Mouse (Mus musculus) neural tube, embryonic 13.5 days (tissue): Measurements from ENCODE around the gene Prlr. TPM values are rescaled to one million over a fixed set of nuclear protein-coding genes. Genes with fewer than 3 reads are reported as not detected.

Source experiments
- ATAC-seq: fragments of 200-750 bp; cut with Nextera tagmentation; 2 replicates; pipeline ENCODE4 v1.8.0; 2017; ENCODE audit warnings: low read depth, mild to moderate bottlenecking, moderate TSS enrichment, moderate library complexity
- H3K27ac ChIP-seq: fragments of 300-500 bp; sonication (generic); replicated peaks from 2 replicates; pipeline ENCODE4 v1.5.1; 2015; ENCODE audit warnings: moderate library complexity, mild to moderate bottlenecking, inconsistent platforms
- H3K27me3 ChIP-seq: fragments of 300-500 bp; sonication (generic); 2 replicates; pipeline ENCODE4 v1.6.1; 2015; ENCODE audit warnings: mild to moderate bottlenecking, inconsistent platforms
- H3K36me3 ChIP-seq: fragments of 300-500 bp; sonication (generic); 2 replicates; pipeline ENCODE4 v1.6.1; 2015; ENCODE audit warnings: mild to moderate bottlenecking, inconsistent platforms
- H3K4me1 ChIP-seq: fragments of 300-500 bp; sonication (generic); replicated peaks from 2 replicates; pipeline ENCODE4 v1.6.1; 2015; ENCODE audit warnings: inconsistent platforms
- H3K4me2 ChIP-seq: fragments of 300-500 bp; sonication (generic); 2 replicates; pipeline ENCODE4 v1.6.1; 2015; ENCODE audit warnings: inconsistent platforms, mild to moderate bottlenecking, moderate library complexity
- H3K4me3 ChIP-seq: fragments of 300-500 bp; sonication (generic); 2 replicates; pipeline ENCODE4 v1.5.1; 2015; ENCODE audit warnings: mild to moderate bottlenecking, inconsistent platforms
- H3K9ac ChIP-seq: fragments of 300-500 bp; sonication (generic); 2 replicates; pipeline ENCODE4 v1.6.1; 2015; ENCODE audit warnings: moderate library complexity, mild to moderate bottlenecking, inconsistent platforms
- H3K9me3 ChIP-seq: fragments of 300-500 bp; sonication (generic); 2 replicates; pipeline ENCODE4 v1.6.1; 2016; ENCODE audit warnings: inconsistent platforms
- WGBS: fragments of 180-500 bp; shearing (Covaris S2); methylation state at CpG from one replicate; pipeline ENCODE4 v1.1.7; 2015; 5-methylcytosine and 5-hydroxymethylcytosine counted together
- polyA plus RNA-seq: library from polyadenylated mRNA; unstranded; fragments of >200 nt; fragmentation: Nextera tagmentation; extraction: Ambion mirVana; gene quantifications from 2 replicates; pipeline ENCODE4 v1.2.1, GENCODE M21; 2015

Prlr gene
- polyA plus RNA-seq, 1 experiment from 2014 or later, result 1.1 TPM

GRCm38 (mm10) chr15:10202504-10203302 lies 25.7 kb downstream of the Prlr start:
- Histone ChIP-seq H3K36me3 (no peaks in the 10 kb centered on the region), H3K9me3 (no peaks in the 10 kb centered on the region), H3K27ac (no peak overlapping the region), H3K27me3 (no peaks in the 10 kb centered on the region), H3K9ac (no peak overlapping the region), H3K4me1 (no peaks in the 10 kb centered on the region), H3K4me3 (no peak overlapping the region), H3K4me2 (no peak overlapping the region)
- 93% methylated on average over 7 of the region's 7 CpGs for WGBS
- no peak for ATAC-seq

DNA sequence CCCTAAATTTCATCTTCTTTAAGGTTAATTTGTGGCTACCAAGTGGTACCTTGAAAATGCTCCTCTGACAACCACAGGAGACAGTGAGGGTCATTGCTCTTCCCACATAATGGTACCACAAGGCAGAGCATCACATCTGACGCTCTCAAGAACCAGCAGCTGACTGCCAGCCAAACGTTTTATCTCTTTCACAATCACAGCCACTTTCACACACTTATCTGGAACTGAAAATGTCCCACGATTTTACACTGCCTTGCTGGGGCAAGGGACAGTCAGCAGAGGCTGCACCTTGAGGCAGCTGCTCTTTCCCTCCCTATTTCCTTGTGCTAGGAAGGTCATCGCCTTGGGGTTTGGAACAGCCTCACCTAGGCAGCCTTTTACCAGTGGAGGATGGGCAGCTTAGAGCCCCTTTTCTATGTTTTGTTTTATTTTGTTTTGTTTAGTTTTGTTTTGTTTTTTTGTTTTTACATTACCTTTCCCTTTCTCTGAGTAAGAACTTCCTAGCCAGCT lies 33.3 kb downstream of the Prlr start:
- 79% methylated on average over 4 of the region's 4 CpGs for WGBS
- Histone ChIP-seq H3K27me3 (no peaks in the 10 kb centered on the region), H3K36me3 (no peaks in the 10 kb centered on the region), H3K4me1 (no peaks in the 10 kb centered on the region), H3K27ac (no peak overlapping the region), H3K4me3 (no peak overlapping the region), H3K9ac (no peak overlapping the region), H3K9me3 (no peaks in the 10 kb centered on the region), H3K4me2 (no peak overlapping the region)
- no peak for ATAC-seq

GRCm38 (mm10) chr15:10211992-10212391 lies 35.0 kb downstream of the Prlr start:
- Histone ChIP-seq H3K36me3 (no peaks in the 10 kb centered on the region), H3K27ac (no peak overlapping the region)
- ATAC-seq, result no peak

GRCm38 (mm10) chr15:10213213-10213612 lies 36.2 kb downstream of the Prlr start:
- Histone ChIP-seq H3K9ac (no peak overlapping the region), H3K36me3 (no peaks in the 10 kb centered on the region), H3K9me3 (no peaks in the 10 kb centered on the region), H3K4me1 (no peaks in the 10 kb centered on the region), H3K27me3 (no peaks in the 10 kb centered on the region), H3K27ac (no peak overlapping the region), H3K4me2 (no peak overlapping the region), H3K4me3 (no peak overlapping the region)
- 87% methylated on average over 6 of the region's 6 CpGs for WGBS
- no peak for ATAC-seq

More at GRCm38 (mm10) chr15:10211992-10212391, 35.0 kb downstream of the Prlr start:
- H3K27me3 ChIP-seq, result no peaks in the 10 kb centered on the region
- no peaks in the 10 kb centered on the region for H3K9me3 ChIP-seq
- H3K4me2 ChIP-seq, result no peak overlapping the region
- H3K4me1 ChIP-seq, result no peaks in the 10 kb centered on the region
- H3K4me3 ChIP-seq, result no peak overlapping the region
- H3K9ac ChIP-seq, result no peak overlapping the region

- 84% methylated on average over 3 of the region's 3 CpGs for WGBS
- Histone ChIP-seq H3K9ac (no peak overlapping the region), H3K4me3 (no peak overlapping the region), H3K36me3 (no peaks in the 10 kb centered on the region), H3K4me1 (no peaks in the 10 kb centered on the region), H3K27me3 (no peaks in the 10 kb centered on the region), H3K4me2 (no peak overlapping the region), H3K9me3 (no peaks in the 10 kb centered on the region), H3K27ac (no peak overlapping the region)
- no peak for ATAC-seq
These were observed 36.7 kb downstream of the Prlr start for GRCm38 (mm10) chr15:10213710-10214109.

DNA sequence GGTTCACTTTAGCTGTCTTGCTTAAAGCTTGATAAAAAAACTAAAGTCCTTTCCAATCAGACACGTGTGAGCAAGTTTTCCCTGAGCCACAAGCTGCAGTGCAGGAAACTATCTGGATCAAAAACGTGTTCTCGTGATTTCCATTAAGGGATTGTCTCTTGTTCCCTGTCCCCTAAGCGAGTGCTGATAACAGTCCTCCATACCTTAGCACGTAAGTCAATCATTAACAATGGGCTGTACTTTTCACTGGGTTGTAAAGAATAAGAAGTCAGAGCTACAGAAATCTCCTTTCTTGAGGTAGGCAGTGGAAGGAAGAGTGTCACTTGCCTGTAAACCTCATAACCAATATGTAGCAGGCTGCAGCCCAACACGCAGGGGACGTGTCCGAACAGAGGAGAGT lies 38.7 kb downstream of the Prlr start:
- Histone ChIP-seq H3K4me3 (no peak overlapping the region), H3K27me3 (no peaks in the 10 kb centered on the region), H3K36me3 (no peaks in the 10 kb centered on the region), H3K4me1 (no peaks in the 10 kb centered on the region), H3K4me2 (no peak overlapping the region), H3K27ac (no peak overlapping the region), H3K9ac (no peak overlapping the region), H3K9me3 (no peaks in the 10 kb centered on the region)
- 86% methylated on average over 8 of the region's 8 CpGs for WGBS
- ATAC-seq, result no peak

DNA sequence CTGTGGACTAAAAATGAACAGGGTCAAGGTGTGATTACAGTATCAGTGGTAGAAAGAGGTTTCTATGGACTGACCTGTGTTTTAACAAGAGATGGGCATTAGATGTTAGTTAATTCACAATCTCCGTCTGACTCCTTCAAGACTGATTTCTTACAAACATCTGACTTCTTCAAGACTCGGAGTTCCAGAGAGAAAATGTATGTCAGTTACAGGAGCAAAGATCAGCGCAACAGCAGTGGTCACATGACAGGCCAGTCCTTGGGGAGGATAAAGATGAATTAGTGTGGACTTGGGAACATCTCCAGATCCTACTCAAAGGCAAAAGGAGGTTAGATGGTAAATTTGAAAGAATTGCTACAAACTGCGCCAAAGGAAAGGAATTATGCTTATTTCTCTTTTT lies 39.2 kb downstream of the Prlr start:
- Histone ChIP-seq H3K9me3 (no peaks in the 10 kb centered on the region), H3K36me3 (no peaks in the 10 kb centered on the region), H3K4me3 (no peak overlapping the region), H3K27me3 (no peaks in the 10 kb centered on the region), H3K27ac (no peak overlapping the region), H3K9ac (no peak overlapping the region), H3K4me1 (no peaks in the 10 kb centered on the region), H3K4me2 (no peak overlapping the region)
- no peak for ATAC-seq
- WGBS, result 91% methylated on average over 4 of the region's 4 CpGs

DNA sequence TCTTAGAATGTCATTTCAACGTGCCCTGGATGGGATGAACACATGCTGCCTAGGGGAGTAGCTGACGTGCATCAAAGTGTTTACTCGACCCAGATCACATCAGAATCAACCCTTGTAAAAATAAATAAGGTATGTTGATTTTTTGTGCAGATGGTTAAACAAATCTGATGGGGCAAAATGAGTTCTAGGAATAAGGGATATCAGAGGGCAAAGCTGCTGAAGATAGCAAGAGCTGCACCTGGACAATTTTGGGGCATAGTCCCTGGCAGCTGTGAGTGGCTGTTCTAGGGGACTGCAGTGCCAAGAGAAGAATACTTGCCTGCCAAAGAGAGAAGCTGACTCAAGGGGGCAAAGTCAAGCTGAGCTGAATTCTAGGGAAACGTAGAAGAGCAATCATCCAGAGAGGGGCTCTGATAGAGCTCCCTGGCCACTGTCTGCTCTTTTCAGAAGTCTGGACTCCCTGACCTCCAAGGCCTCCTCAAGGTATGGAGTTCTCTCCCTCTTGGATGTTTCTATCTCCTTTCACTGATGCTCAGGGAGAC lies 46.6 kb downstream of the Prlr start:
- Histone ChIP-seq H3K4me2 (no peak overlapping the region), H3K4me1 (no peaks in the 10 kb centered on the region), H3K9ac (no peak overlapping the region), H3K27me3 (no peaks in the 10 kb centered on the region), H3K9me3 (no peaks in the 10 kb centered on the region), H3K36me3 (no peaks in the 10 kb centered on the region), H3K4me3 (no peak overlapping the region), H3K27ac (no peak overlapping the region)
- 82% methylated on average over 4 of the region's 4 CpGs for WGBS
- no peak for ATAC-seq

GRCm38 (mm10) chr15:10225701-10226100 lies 48.7 kb downstream of the Prlr start:
- H3K4me3 ChIP-seq, result no peak overlapping the region
- 88% methylated on average over 4 of the region's 4 CpGs for WGBS
- H3K4me1 ChIP-seq, result no peaks in the 10 kb centered on the region
- no peak overlapping the region for H3K9ac ChIP-seq
- H3K27me3 ChIP-seq, result no peaks in the 10 kb centered on the region
- no peak for ATAC-seq
- H3K9me3 ChIP-seq, result no peaks in the 10 kb centered on the region
- H3K4me2 ChIP-seq, result no peak overlapping the region
- H3K27ac ChIP-seq, result no peak overlapping the region
- H3K36me3 ChIP-seq, result no peaks in the 10 kb centered on the region

- H3K36me3 ChIP-seq, result no peaks in the 10 kb centered on the region
- no peak for ATAC-seq
- H3K9ac ChIP-seq, result no peak overlapping the region
- H3K4me3 ChIP-seq, result no peak overlapping the region
- WGBS, result 91% methylated on average over 2 of the region's 2 CpGs
- H3K27ac ChIP-seq, result no peak overlapping the region
- H3K27me3 ChIP-seq, result no peaks in the 10 kb centered on the region
- no peaks in the 10 kb centered on the region for H3K4me1 ChIP-seq
- H3K4me2 ChIP-seq, result no peak overlapping the region
- no peaks in the 10 kb centered on the region for H3K9me3 ChIP-seq
These were observed 51.6 kb downstream of the Prlr start for GRCm38 (mm10) chr15:10228636-10229035.

DNA sequence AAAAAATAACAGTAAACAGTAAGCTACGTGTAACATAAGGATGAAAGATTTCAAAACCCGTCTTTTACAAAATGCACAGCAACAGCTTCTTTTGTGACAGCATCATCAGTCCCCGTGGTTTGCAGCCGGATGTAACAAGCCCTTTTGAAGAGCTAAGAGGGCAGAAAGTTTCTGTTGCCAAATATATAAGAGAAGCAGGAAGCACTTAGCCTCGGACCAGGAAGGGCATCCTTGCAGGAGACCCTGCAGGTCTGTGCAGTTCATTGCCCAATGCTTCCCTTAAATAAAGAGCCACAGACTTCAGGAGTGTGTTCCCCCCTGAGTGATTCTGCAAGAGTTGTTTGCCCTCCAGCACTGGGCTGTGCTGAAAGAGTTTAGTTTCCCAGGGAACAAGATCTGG lies 58.9 kb downstream of the Prlr start:
- ATAC-seq, result no peak
- no peaks in the 10 kb centered on the region for H3K27me3 ChIP-seq
- H3K9me3 ChIP-seq, result no peaks in the 10 kb centered on the region
- H3K27ac ChIP-seq, result no peak overlapping the region
- no peaks in the 10 kb centered on the region for H3K36me3 ChIP-seq
- no peak overlapping the region for H3K9ac ChIP-seq
- WGBS, result 86% methylated on average over 5 of the region's 5 CpGs
- no peak overlapping the region for H3K4me2 ChIP-seq
- no peaks in the 10 kb centered on the region for H3K4me1 ChIP-seq
- no peak overlapping the region for H3K4me3 ChIP-seq

GRCm38 (mm10) chr15:10236812-10237211 lies 59.8 kb downstream of the Prlr start:
- no peak overlapping the region for H3K9ac ChIP-seq
- 93% methylated on average over 3 of the region's 3 CpGs for WGBS
- no peak overlapping the region for H3K27ac ChIP-seq
- H3K9me3 ChIP-seq, result no peaks in the 10 kb centered on the region
- no peak for ATAC-seq
- H3K36me3 ChIP-seq, result no peaks in the 10 kb centered on the region
- H3K27me3 ChIP-seq, result no peaks in the 10 kb centered on the region
- H3K4me2 ChIP-seq, result no peak overlapping the region
- H3K4me1 ChIP-seq, result no peaks in the 10 kb centered on the region
- no peak overlapping the region for H3K4me3 ChIP-seq

GRCm38 (mm10) chr15:10238454-10238853 lies 61.4 kb downstream of the Prlr start:
- ATAC-seq, result no peak

More at GRCm38 (mm10) chr15:10238454-10238853, 61.4 kb downstream of the Prlr start:
- Histone ChIP-seq H3K36me3 (no peaks in the 10 kb centered on the region), H3K27ac (no peak overlapping the region), H3K9me3 (no peaks in the 10 kb centered on the region), H3K4me2 (no peak overlapping the region), H3K4me3 (no peak overlapping the region), H3K9ac (no peak overlapping the region), H3K4me1 (no peaks in the 10 kb centered on the region), H3K27me3 (no peaks in the 10 kb centered on the region)
- WGBS, result 98% methylated on average over 8 of the region's 8 CpGs
